Mouse (Mus musculus) CD4-positive naive resting alpha-beta T cell, adult 76 days (primary cell): ENCODE data around the gene Tmsb15b2. TPM values are rescaled to one million over a fixed set of nuclear protein-coding genes. Genes with fewer than 3 reads are reported as not detected.

Experiments
- total RNA-seq: library from RNA; stranded (reverse); gene quantifications from one replicate; pipeline ENCODE4 v1.2.4, GENCODE M21; 2023

The Tmsb15b2 gene
- 4.1 TPM for total RNA-seq

DNA sequence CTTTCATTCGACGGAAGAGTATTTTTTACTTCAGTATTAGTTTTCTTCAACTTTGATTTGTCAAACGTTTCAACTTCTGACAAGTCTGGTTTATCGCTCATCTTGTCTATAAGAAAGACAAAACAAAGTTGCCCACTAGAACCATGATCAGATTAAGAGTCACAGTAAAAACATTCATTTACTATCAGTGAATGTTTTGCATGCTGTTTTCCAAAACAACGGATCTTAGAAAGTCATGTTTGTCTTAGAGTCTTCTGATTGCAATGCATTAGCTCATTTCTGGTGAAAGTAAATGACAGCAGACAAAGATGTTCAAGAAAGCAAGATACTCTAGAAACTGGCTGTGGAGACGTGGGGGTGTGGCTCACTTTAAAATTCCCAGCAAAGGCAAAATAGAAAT is at the start of gene Tmsb15b2:
Gene Tmsb15b2, minus strand, starts transcription at position 101 of the 400 bp plus-strand sequence.

DNA sequence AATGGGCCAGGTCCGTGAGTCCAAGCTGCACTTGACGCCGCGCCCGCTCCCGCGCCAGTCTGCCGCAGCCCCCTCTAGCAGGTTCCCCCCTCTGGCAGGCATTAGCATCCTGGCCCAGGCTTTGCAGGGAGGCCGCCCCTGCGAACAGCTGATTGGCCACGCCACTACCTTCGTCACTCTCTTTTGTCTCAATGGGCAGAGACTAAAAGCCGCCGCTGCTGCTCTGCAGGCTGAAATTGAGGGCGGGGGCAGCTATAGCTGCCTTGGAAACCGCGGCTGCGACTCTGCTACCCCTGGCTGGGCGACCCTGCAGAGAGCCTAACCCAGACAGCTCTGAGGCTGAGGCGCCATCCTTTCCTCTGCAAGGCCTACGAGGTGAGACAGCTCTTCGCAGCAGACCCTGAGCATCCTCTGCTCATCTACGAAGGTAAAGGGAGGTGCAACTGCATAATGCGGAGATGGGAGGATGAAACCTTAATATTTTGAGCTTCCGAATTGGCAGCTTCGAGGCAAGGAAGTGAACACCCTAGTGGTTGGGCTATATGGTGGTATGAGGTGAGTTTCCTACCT is 17.8 kb upstream of the Tmsb15b2 start, which contains the start of gene Zcchc18:
Gene Zcchc18, plus strand, starts transcription at position 178 of the 570 bp plus-strand sequence.

DNA sequence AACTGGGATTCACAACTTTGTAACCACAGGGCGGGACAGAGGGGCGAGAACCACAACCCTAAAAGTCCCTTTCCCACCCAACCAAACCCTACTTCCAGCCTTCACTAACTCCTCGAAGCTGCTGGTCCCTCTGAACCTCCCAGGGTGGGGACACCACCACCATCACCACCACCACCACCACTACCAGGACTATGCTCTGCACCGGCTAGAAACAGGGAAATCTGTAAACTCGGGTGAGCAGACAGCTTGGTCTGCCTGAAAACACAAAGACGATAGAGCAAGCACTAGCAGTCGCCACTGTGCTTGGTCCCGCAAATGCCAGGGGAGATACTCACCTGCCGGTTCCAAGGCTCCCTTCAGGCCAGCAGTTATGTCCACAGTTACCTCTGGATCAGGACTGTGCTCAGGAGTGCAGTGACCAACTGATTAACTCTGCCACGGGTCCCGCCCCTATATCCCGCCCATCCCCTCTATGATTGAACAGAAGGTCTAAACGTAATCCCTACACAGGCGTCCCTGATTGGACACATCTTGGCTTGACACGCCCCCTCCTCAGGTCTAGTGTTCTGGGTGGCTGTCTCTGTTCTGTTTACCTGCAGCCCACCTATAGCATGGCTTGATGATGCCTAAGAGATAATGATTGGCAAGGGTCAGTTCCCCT is 1.3 kb upstream of the Tmsb15b2 start, which contains the start of the genes Tmsb15l and Tmsb15b1:
Gene Tmsb15l, minus strand, starts transcription at position 446 of the 661 bp plus-strand sequence.
Gene Tmsb15b1, minus strand, starts transcription at position 451 of the 661 bp plus-strand sequence.

DNA sequence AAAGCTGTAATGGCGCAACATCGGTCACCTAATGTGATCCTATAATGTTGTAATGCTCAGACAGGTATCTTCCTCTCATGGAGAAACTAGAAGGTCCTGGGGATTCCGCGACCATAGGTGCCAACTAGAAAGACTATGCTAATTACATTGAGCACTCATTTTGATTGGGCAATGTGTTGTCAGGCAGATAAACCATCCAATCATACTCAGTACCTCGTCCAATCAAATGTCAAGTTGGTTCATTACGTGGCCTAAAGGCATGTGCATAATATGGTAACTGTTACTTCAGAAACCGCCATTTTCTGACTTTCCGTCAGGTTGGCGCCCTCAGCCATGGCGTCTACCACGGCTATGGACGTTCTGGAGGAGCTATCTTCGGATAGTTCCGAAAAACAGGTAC is 48.3 kb downstream of the Tmsb15b2 start, which contains the start of gene H2bfm:
Gene H2bfm, plus strand, starts transcription at position 295 of the 400 bp plus-strand sequence.

Other genes starting within 250 kb of the Tmsb15b2 start
- 158 TPM for gene Morf4l2, start 231.8 kb downstream of the Tmsb15b2 start, total RNA-seq
- not detected for gene Glra4, start 195.4 kb downstream of the Tmsb15b2 start, total RNA-seq
- 3.0 TPM for gene Plp1, start 152.8 kb downstream of the Tmsb15b2 start, total RNA-seq
- not detected for gene Rab9b, start 106.7 kb downstream of the Tmsb15b2 start, total RNA-seq
- gene H2bfm, start 48.2 kb downstream of the Tmsb15b2 start, total RNA-seq, result not detected
- gene Tmsb15l, start 1.4 kb upstream of the Tmsb15b2 start, total RNA-seq, result 3.0 TPM
- gene Tmsb15b1, start 1.4 kb upstream of the Tmsb15b2 start, total RNA-seq, result 10.8 TPM
- 2.7 TPM for gene Zcchc18, start 17.7 kb upstream of the Tmsb15b2 start, total RNA-seq
- gene Slc25a53, start 62.8 kb upstream of the Tmsb15b2 start, total RNA-seq, result 18.2 TPM
- gene Fam199x, start 74.1 kb upstream of the Tmsb15b2 start, total RNA-seq, result 7.1 TPM
- not detected for gene Esx1, start 146.6 kb upstream of the Tmsb15b2 start, total RNA-seq